Mouse (Mus musculus) testis, postnatal 10 days (tissue): Measurements from ENCODE around the gene Prss8.
"Not testable (repeated sequence)": the region's sequence is repeated elsewhere in the genome, so short reads cannot be mapped to it uniquely, and the experiment has no call there.

Experiments used
- DNase-seq: peaks from one replicate; pipeline ENCODE4 v3.0.0; 2021; ENCODE audit warnings: low spot score

Gene Prss8

GRCm38 (mm10) chr7:127929923-127930322 lies at the start of gene Prss8:
Gene Prss8, minus strand, starts transcription at chr7:127930104.
- no peak for DNase-seq

GRCm38 (mm10) chr7:127978856-127979255 lies 49.0 kb upstream of the Prss8 start:
- DNase-seq = no peak

GRCm38 (mm10) chr7:127974413-127974930 lies 44.6 kb upstream of the Prss8 start:
- no peak for DNase-seq

- peak; percentile 88 for DNase-seq
These were observed 38.3 kb upstream of the Prss8 start for GRCm38 (mm10) chr7:127967922-127968828.

GRCm38 (mm10) chr7:127967004-127967921 lies 37.4 kb upstream of the Prss8 start, which contains the start of gene Fus:
Gene Fus, plus strand, starts transcription at chr7:127967457.
- DNase-seq = peak; percentile 98

- no peak for DNase-seq
These were observed 36.5 kb upstream of the Prss8 start for GRCm38 (mm10) chr7:127966371-127966918.

GRCm38 (mm10) chr7:127959364-127959763 lies 29.5 kb upstream of the Prss8 start:
- DNase-seq = peak; percentile 22

- no peak for DNase-seq
These were observed 23.1 kb upstream of the Prss8 start for GRCm38 (mm10) chr7:127952864-127953581.

GRCm38 (mm10) chr7:127946470-127947023 lies 16.6 kb upstream of the Prss8 start, which contains the start of gene Prss36:
Gene Prss36, minus strand, starts transcription at chr7:127946725.
- no peak for DNase-seq

- peak; percentile 68 for DNase-seq
These were observed 14.7 kb upstream of the Prss8 start for GRCm38 (mm10) chr7:127944614-127945013.

- DNase-seq = not testable (repeated sequence)
These were observed 12.2 kb upstream of the Prss8 start for GRCm38 (mm10) chr7:127942097-127942496.

GRCm38 (mm10) chr7:127936216-127936884 lies 6.4 kb upstream of the Prss8 start:
- DNase-seq = no peak

GRCm38 (mm10) chr7:127935748-127936159 lies 5.8 kb upstream of the Prss8 start:
- no peak for DNase-seq

GRCm38 (mm10) chr7:127935028-127935722 lies 5.3 kb upstream of the Prss8 start:
- DNase-seq = peak; percentile 96

- no peak for DNase-seq
These were observed 4.2 kb upstream of the Prss8 start for GRCm38 (mm10) chr7:127934075-127934474.

- DNase-seq = no peak
These were observed 2.5 kb upstream of the Prss8 start for GRCm38 (mm10) chr7:127932273-127933031.

GRCm38 (mm10) chr7:127931351-127932135 lies 1.6 kb upstream of the Prss8 start:
- no peak for DNase-seq

- DNase-seq = no peak
These were observed 732 bp upstream of the Prss8 start for GRCm38 (mm10) chr7:127930636-127931035.
